Mouse (Mus musculus): ENCODE results near the gene Nipa2. TPM values are rescaled to one million over a fixed set of nuclear protein-coding genes. Genes with fewer than 3 reads are reported as not detected.
"Not testable (repeated sequence)": the region's sequence is repeated elsewhere in the genome, so short reads cannot be mapped to it uniquely, and the experiment has no call there.

Nipa2 gene
- polyA plus RNA-seq, 1 experiment: 47.6 TPM

- no peak overlapping the region for H3K9ac ChIP-seq (ENCODE audit: low read depth, poor library complexity, severe bottlenecking)
- no peaks in the 10 kb centered on the region for H3K4me1 ChIP-seq (ENCODE audit: control insufficient read depth, insufficient read depth, low read length)
- H3K27me3 ChIP-seq (ENCODE audit: control insufficient read depth, insufficient read depth, low read length, poor library complexity, severe bottlenecking): no peaks in the 10 kb centered on the region
- H3K9me3 ChIP-seq (replicated peaks; ENCODE audit: control insufficient read depth, insufficient read depth, low read length, poor library complexity, severe bottlenecking): peaks cover 7% of the 10 kb centered on the region
- TF ChIP-seq CTCF (IDR thresholded peaks at IDR 0.05; ENCODE audit: low read depth, low read length): no peak
- TF ChIP-seq POLR2A (IDR thresholded peaks at IDR 0.05; ENCODE audit: insufficient read depth, low read length): no peak
- TF ChIP-seq EP300 (IDR thresholded peaks at IDR 0.05; ENCODE audit: insufficient read depth, low read depth, low read length): no peak
- peaks cover 45% of the 10 kb centered on the region for H3K36me3 ChIP-seq (ENCODE audit: control insufficient read depth, insufficient read depth, low read length, poor library complexity, severe bottlenecking)
- no peak overlapping the region for H3K4me3 ChIP-seq (ENCODE audit: low read depth, low read length)
- no peak overlapping the region for H3K27ac ChIP-seq (ENCODE audit: insufficient read depth, low read length)
Measured at GRCm38 (mm10) chr7:55927262-55927661, 35.0 kb downstream of the Nipa2 start.

GRCm38 (mm10) chr7:55918365-55918764 lies 43.9 kb downstream of the Nipa2 start:
- not testable (repeated sequence) for H3K4me1 ChIP-seq (ENCODE audit: control insufficient read depth, insufficient read depth, low read length); H3K27ac ChIP-seq (ENCODE audit: insufficient read depth, low read length); H3K4me3 ChIP-seq (ENCODE audit: low read depth, low read length); H3K27me3 ChIP-seq (ENCODE audit: control insufficient read depth, insufficient read depth, low read length, poor library complexity, severe bottlenecking); H3K9ac ChIP-seq (ENCODE audit: low read depth, poor library complexity, severe bottlenecking)
- Histone ChIP-seq H3K9me3 (replicated peaks; ENCODE audit: control insufficient read depth, insufficient read depth, low read length, poor library complexity, severe bottlenecking) (peaks cover 11% of the 10 kb centered on the region), H3K36me3 (ENCODE audit: control insufficient read depth, insufficient read depth, low read length, poor library complexity, severe bottlenecking) (peaks cover 35% of the 10 kb centered on the region)

GRCm38 (mm10) chr7:55912118-55912517 lies 50.2 kb downstream of the Nipa2 start:
- TF ChIP-seq EP300 (IDR thresholded peaks at IDR 0.05; ENCODE audit: insufficient read depth, low read depth, low read length) (no peak), CTCF (IDR thresholded peaks at IDR 0.05; ENCODE audit: low read depth, low read length) (no peak), POLR2A (IDR thresholded peaks at IDR 0.05; ENCODE audit: insufficient read depth, low read length) (no peak)

GRCm38 (mm10) chr7:55911371-55911770 lies 50.9 kb downstream of the Nipa2 start:
- Histone ChIP-seq H3K9me3 (replicated peaks; ENCODE audit: control insufficient read depth, insufficient read depth, low read length, poor library complexity, severe bottlenecking) (no peaks in the 10 kb centered on the region), H3K4me1 (ENCODE audit: control insufficient read depth, insufficient read depth, low read length) (no peaks in the 10 kb centered on the region), H3K27me3 (ENCODE audit: control insufficient read depth, insufficient read depth, low read length, poor library complexity, severe bottlenecking) (no peaks in the 10 kb centered on the region), H3K36me3 (ENCODE audit: control insufficient read depth, insufficient read depth, low read length, poor library complexity, severe bottlenecking) (peaks cover 33% of the 10 kb centered on the region), H3K4me3 (ENCODE audit: low read depth, low read length) (no peak overlapping the region), H3K9ac (ENCODE audit: low read depth, poor library complexity, severe bottlenecking) (no peak overlapping the region), H3K27ac (ENCODE audit: insufficient read depth, low read length) (no peak overlapping the region)
- TF ChIP-seq EP300 (IDR thresholded peaks at IDR 0.05; ENCODE audit: insufficient read depth, low read depth, low read length) (no peak), CTCF (IDR thresholded peaks at IDR 0.05; ENCODE audit: low read depth, low read length) (no peak), POLR2A (IDR thresholded peaks at IDR 0.05; ENCODE audit: insufficient read depth, low read length) (no peak)

More at GRCm38 (mm10) chr7:55912118-55912517, 50.2 kb downstream of the Nipa2 start:
- Histone ChIP-seq H3K27me3 (ENCODE audit: control insufficient read depth, insufficient read depth, low read length, poor library complexity, severe bottlenecking) (no peaks in the 10 kb centered on the region), H3K9ac (ENCODE audit: low read depth, poor library complexity, severe bottlenecking) (no peak overlapping the region), H3K36me3 (ENCODE audit: control insufficient read depth, insufficient read depth, low read length, poor library complexity, severe bottlenecking) (peaks cover 30% of the 10 kb centered on the region), H3K9me3 (replicated peaks; ENCODE audit: control insufficient read depth, insufficient read depth, low read length, poor library complexity, severe bottlenecking) (no peaks in the 10 kb centered on the region), H3K4me1 (ENCODE audit: control insufficient read depth, insufficient read depth, low read length) (no peaks in the 10 kb centered on the region), H3K27ac (ENCODE audit: insufficient read depth, low read length) (no peak overlapping the region), H3K4me3 (ENCODE audit: low read depth, low read length) (no peak overlapping the region)

GRCm38 (mm10) chr7:55910356-55910755 lies 51.9 kb downstream of the Nipa2 start:
- no peak for TF ChIP-seq EP300 (IDR thresholded peaks at IDR 0.05; ENCODE audit: insufficient read depth, low read depth, low read length)
- TF ChIP-seq POLR2A (IDR thresholded peaks at IDR 0.05; ENCODE audit: insufficient read depth, low read length): no peak
- TF ChIP-seq CTCF (IDR thresholded peaks at IDR 0.05; ENCODE audit: low read depth, low read length): no peak
- Histone ChIP-seq H3K9ac (ENCODE audit: low read depth, poor library complexity, severe bottlenecking) (no peak overlapping the region), H3K4me3 (ENCODE audit: low read depth, low read length) (no peak overlapping the region), H3K36me3 (ENCODE audit: control insufficient read depth, insufficient read depth, low read length, poor library complexity, severe bottlenecking) (peaks cover 33% of the 10 kb centered on the region), H3K27ac (ENCODE audit: insufficient read depth, low read length) (no peak overlapping the region), H3K27me3 (ENCODE audit: control insufficient read depth, insufficient read depth, low read length, poor library complexity, severe bottlenecking) (no peaks in the 10 kb centered on the region), H3K9me3 (replicated peaks; ENCODE audit: control insufficient read depth, insufficient read depth, low read length, poor library complexity, severe bottlenecking) (no peaks in the 10 kb centered on the region), H3K4me1 (ENCODE audit: control insufficient read depth, insufficient read depth, low read length) (no peaks in the 10 kb centered on the region)

GRCm38 (mm10) chr7:55909519-55909918 lies 52.8 kb downstream of the Nipa2 start:
- Histone ChIP-seq H3K4me1 (ENCODE audit: control insufficient read depth, insufficient read depth, low read length) (no peaks in the 10 kb centered on the region), H3K27me3 (ENCODE audit: control insufficient read depth, insufficient read depth, low read length, poor library complexity, severe bottlenecking) (no peaks in the 10 kb centered on the region), H3K9ac (ENCODE audit: low read depth, poor library complexity, severe bottlenecking) (no peak overlapping the region), H3K4me3 (ENCODE audit: low read depth, low read length) (no peak overlapping the region), H3K9me3 (replicated peaks; ENCODE audit: control insufficient read depth, insufficient read depth, low read length, poor library complexity, severe bottlenecking) (no peaks in the 10 kb centered on the region), H3K36me3 (ENCODE audit: control insufficient read depth, insufficient read depth, low read length, poor library complexity, severe bottlenecking) (peaks cover 31% of the 10 kb centered on the region), H3K27ac (ENCODE audit: insufficient read depth, low read length) (no peak overlapping the region)
- TF ChIP-seq POLR2A (IDR thresholded peaks at IDR 0.05; ENCODE audit: insufficient read depth, low read length): no peak
- no peak for TF ChIP-seq EP300 (IDR thresholded peaks at IDR 0.05; ENCODE audit: insufficient read depth, low read depth, low read length)
- TF ChIP-seq CTCF (IDR thresholded peaks at IDR 0.05; ENCODE audit: low read depth, low read length): no peak
